Mouse (Mus musculus): ENCODE results near the gene Srcin1. TPM values are rescaled to one million over a fixed set of nuclear protein-coding genes. Genes with fewer than 3 reads are reported as not detected.

The Srcin1 gene
- polyA plus RNA-seq, 1 experiment from 2014 or later = 2.2 TPM

DNA sequence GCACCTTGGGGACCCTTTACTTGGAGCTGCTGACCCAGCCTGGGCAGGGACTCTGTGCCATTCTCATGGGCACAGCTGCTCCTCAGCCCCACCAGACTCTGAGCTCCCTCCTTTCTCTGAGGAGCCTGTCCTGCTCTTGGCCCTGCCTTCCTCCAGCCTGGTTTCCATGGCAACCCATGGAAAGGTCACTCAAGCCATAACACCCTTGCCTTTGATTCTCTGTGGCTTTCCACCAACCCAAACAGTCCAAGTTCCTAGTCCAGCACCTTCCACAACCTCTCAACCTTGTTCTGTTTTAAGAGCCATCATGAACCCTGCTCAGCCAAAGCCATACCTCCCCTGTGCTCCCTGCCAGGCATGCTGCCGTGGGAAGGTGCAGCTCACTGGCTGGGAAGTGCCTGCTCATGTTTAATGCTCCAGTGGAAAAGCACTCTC, 52.1 kb downstream of the Srcin1 start:
- Histone ChIP-seq H3K4me2 (peak overlapping the region; percentile 13; the same call in 1 of the 2 replicates), H3K36me3 (ENCODE audit: control insufficient read depth, insufficient read depth, low read length) (no peaks in the 10 kb centered on the region), H3K4me1 (ENCODE audit: control insufficient read depth, insufficient read depth, low read length) (peaks cover 16% of the 10 kb centered on the region), H3K9ac (ENCODE audit: low read length) (peak overlapping the region; percentile 27), H3K4me3 (ENCODE audit: low read depth, low read length) (no peak overlapping the region), H3K27me3 (ENCODE audit: control insufficient read depth, insufficient read depth, low read length) (no peaks in the 10 kb centered on the region; the same call in 1 of the 2 replicates), H3K27ac (ENCODE audit: low read depth, low read length) (peak overlapping the region; percentile 68), H3K9me3 (ENCODE audit: control insufficient read depth, low read length) (no peaks in the 10 kb centered on the region)
- DNase-seq (ENCODE audit: low spot score, missing footprints) = peak; percentile 92
- WGBS = 3% methylated on average over 1 of the region's 1 CpGs
- ATAC-seq (ENCODE audit: low FRiP score) = peak; percentile 73; the same call in 1 of the 2 replicates

DNA sequence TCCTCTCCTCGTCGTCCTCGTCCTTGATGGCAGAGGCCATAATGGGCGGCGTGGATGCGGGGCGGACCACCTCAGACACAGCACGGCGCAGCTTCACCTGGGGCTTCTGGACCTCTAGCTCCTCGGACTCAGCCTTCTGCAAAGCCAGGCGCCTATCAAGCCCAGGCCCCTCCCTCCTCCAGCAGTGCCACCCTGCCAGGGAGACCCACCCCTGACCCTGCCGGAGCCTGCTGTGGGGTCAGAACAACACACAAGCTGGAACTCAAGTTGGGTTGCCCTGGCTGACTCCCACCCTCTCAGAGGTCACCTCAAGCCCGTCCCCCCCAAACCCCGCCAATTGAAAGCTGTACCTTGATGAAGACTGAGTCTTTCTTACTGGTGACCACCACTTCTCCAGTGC, 52.9 kb downstream of the Srcin1 start:
- Histone ChIP-seq H3K27ac (ENCODE audit: low read depth, low read length) (no peak overlapping the region; the same call in 1 of the 2 replicates), H3K4me3 (ENCODE audit: low read depth, low read length) (no peak overlapping the region), H3K27me3 (ENCODE audit: control insufficient read depth, insufficient read depth, low read length) (no peaks in the 10 kb centered on the region; the same call in 1 of the 2 replicates)

DNA sequence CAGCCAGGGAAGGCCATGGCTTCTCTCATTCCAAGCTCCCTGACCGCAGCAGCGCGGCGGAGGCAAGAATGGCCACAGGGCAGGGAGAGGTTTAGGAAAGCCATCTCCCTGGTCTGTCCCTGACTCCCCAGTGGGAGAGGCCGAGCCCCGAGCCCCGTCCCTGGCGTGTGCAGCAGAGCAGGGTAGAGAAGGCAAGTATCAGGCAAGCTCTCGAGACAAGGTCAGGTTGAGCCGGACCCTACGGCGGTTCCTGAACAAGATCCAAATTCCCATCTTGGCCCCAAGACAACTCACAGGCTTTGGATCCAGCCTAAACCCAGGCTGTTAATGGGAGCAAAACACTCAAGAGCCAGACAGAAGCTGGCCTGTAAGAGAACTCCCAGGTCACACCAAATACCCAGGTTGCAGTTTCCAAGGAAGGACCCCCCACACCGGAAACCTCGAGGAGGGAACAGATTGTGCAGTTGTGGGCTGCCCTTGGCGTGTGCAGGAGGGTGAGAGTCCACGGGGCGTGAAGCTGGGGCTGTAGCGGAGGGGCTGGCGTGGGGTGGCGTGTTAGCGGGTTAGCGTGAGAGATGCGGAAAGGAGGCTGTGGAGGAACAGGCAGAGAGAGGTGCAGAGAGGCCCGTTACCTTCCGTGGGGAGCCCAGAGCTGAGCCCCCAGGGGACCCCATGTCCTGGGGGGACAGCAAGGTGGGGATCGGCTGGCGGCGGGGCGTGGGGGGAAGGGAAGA, 54.1 kb downstream of the Srcin1 start:
- no peaks in the 10 kb centered on the region for H3K36me3 ChIP-seq (ENCODE audit: control insufficient read depth, insufficient read depth, low read length)
- no peak overlapping the region for H3K27ac ChIP-seq (ENCODE audit: low read depth, low read length)
- no peak for DNase-seq (ENCODE audit: low spot score, missing footprints)
- no peak overlapping the region for H3K4me3 ChIP-seq (ENCODE audit: low read depth, low read length)
- peaks cover 16% of the 10 kb centered on the region for H3K4me1 ChIP-seq (ENCODE audit: control insufficient read depth, insufficient read depth, low read length)
- ATAC-seq (ENCODE audit: low FRiP score) = no peak
- no peaks in the 10 kb centered on the region; the same call in 1 of the 2 replicates for H3K27me3 ChIP-seq (ENCODE audit: control insufficient read depth, insufficient read depth, low read length)
- WGBS = 80% methylated on average over 29 of the region's 29 CpGs
- H3K9ac ChIP-seq (ENCODE audit: low read length) = no peak overlapping the region
- no peaks in the 10 kb centered on the region for H3K9me3 ChIP-seq (ENCODE audit: control insufficient read depth, low read length)
- no peak overlapping the region for H3K4me2 ChIP-seq

More for the DNA sequence above, 52.9 kb downstream of the Srcin1 start:
- ATAC-seq (ENCODE audit: low FRiP score) = no peak
- no peak for DNase-seq (ENCODE audit: low spot score, missing footprints)
- H3K9ac ChIP-seq (ENCODE audit: low read length) = peak overlapping the region; percentile 27; the same call in 1 of the 2 replicates
- no peaks in the 10 kb centered on the region for H3K9me3 ChIP-seq (ENCODE audit: control insufficient read depth, low read length)
- H3K36me3 ChIP-seq (ENCODE audit: control insufficient read depth, insufficient read depth, low read length) = no peaks in the 10 kb centered on the region
- peaks cover 16% of the 10 kb centered on the region for H3K4me1 ChIP-seq (ENCODE audit: control insufficient read depth, insufficient read depth, low read length)
- WGBS = 84% methylated on average over 14 of the region's 14 CpGs
- H3K4me2 ChIP-seq = 0 out of 2 replicates have a peak overlapping the region, but pooled peaks have one; percentile 13

DNA sequence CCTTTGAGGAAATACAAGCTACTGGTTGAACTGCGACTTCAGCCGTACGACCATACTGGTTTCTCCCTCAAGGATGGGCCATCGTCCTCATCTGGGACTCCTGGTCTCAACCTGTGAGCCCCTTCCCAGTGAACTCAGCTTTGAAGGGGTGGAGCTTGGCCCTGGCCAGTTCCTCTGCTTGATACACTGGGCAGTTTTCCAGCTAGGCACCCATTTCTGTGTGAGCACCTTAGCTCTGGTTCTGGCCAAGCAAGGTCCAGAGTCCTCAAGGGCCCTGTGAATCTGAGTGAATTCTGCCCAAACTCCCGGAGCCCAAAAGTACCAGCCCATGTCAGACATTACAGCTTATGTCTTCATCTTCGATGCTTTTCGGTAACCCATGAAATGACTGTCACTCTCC, 55.4 kb downstream of the Srcin1 start:
- WGBS = 92% methylated on average over 7 of the region's 7 CpGs

DNA sequence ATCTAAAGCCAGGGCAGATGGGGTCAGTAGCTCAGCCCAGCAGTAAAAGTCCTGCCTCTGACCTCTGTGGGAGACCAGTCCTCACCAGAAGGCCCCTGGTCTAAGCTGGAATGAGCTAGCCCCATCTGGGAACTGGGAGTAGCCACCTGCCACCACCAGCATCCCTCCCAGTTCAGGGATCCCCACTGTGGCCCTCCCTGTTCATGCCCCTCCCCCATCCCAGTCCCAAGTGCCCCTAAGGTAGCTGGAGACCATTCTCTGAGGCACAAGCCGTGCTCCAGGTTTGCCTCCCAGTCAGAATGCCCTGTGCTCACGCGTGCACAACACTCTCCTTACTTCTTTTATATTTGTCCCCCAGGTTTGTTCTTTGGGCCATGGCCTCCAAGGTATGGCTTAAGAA, 62.9 kb downstream of the Srcin1 start:
- no peak for ATAC-seq (ENCODE audit: low FRiP score)
- Histone ChIP-seq H3K9me3 (ENCODE audit: control insufficient read depth, low read length) (no peaks in the 10 kb centered on the region), H3K9ac (ENCODE audit: low read length) (no peak overlapping the region), H3K27ac (ENCODE audit: low read depth, low read length) (no peak overlapping the region), H3K36me3 (ENCODE audit: control insufficient read depth, insufficient read depth, low read length) (peaks cover 5% of the 10 kb centered on the region; the same call in 1 of the 2 replicates), H3K4me2 (no peak overlapping the region), H3K4me3 (ENCODE audit: low read depth, low read length) (no peak overlapping the region), H3K27me3 (ENCODE audit: control insufficient read depth, insufficient read depth, low read length) (no peaks in the 10 kb centered on the region), H3K4me1 (ENCODE audit: control insufficient read depth, insufficient read depth, low read length) (0 out of 2 replicates have a peak, but pooled peaks cover 7% of the 10 kb centered on the region)
- 68% methylated on average over 3 of the region's 3 CpGs for WGBS
- no peak for DNase-seq (ENCODE audit: low spot score, missing footprints)

More for the DNA sequence above, 55.4 kb downstream of the Srcin1 start:
- H3K36me3 ChIP-seq (ENCODE audit: control insufficient read depth, insufficient read depth, low read length) = peaks cover 4% of the 10 kb centered on the region; the same call in 1 of the 2 replicates
- DNase-seq (ENCODE audit: low spot score, missing footprints) (no peak), ATAC-seq (ENCODE audit: low FRiP score) (no peak)
- H3K9ac ChIP-seq (ENCODE audit: low read length) = no peak overlapping the region
- H3K4me1 ChIP-seq (ENCODE audit: control insufficient read depth, insufficient read depth, low read length) = peaks cover 16% of the 10 kb centered on the region
- H3K27me3 ChIP-seq (ENCODE audit: control insufficient read depth, insufficient read depth, low read length) = no peaks in the 10 kb centered on the region; the same call in 1 of the 2 replicates
- H3K4me3 ChIP-seq (ENCODE audit: low read depth, low read length) = no peak overlapping the region
- H3K27ac ChIP-seq (ENCODE audit: low read depth, low read length) = no peak overlapping the region
- no peak overlapping the region for H3K4me2 ChIP-seq
- no peaks in the 10 kb centered on the region for H3K9me3 ChIP-seq (ENCODE audit: control insufficient read depth, low read length)

DNA sequence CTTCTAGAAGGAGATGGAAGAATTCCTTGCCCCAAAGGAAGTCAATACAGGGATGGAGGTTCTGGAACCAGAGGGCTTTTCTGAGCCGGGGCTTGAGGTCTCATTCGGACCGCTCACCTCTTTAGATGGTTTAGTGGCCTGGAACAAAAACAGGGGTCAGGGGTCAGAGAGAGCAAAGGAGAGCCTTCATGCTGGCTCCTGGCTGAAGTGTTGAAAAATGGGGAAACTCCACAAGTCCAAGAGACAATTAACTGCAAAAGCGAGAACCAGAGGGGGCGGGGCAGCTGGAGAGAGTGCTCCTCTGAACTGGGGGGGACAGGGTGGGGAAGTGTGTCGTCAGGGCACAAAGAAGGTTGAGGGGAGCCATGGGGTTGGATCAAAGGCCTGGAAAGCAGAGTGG, 63.5 kb downstream of the Srcin1 start:
- H3K27me3 ChIP-seq (ENCODE audit: control insufficient read depth, insufficient read depth, low read length) = no peaks in the 10 kb centered on the region
- H3K9ac ChIP-seq (ENCODE audit: low read length) = no peak overlapping the region
- H3K4me2 ChIP-seq = peak overlapping the region; percentile 11; the same call in 1 of the 2 replicates
- H3K36me3 ChIP-seq (ENCODE audit: control insufficient read depth, insufficient read depth, low read length) = peaks cover 5% of the 10 kb centered on the region; the same call in 1 of the 2 replicates
- no peaks in the 10 kb centered on the region for H3K9me3 ChIP-seq (ENCODE audit: control insufficient read depth, low read length)
- DNase-seq (ENCODE audit: low spot score, missing footprints) (no peak), ATAC-seq (ENCODE audit: low FRiP score) (no peak)
- no peak overlapping the region for H3K4me3 ChIP-seq (ENCODE audit: low read depth, low read length)
- H3K27ac ChIP-seq (ENCODE audit: low read depth, low read length) = no peak overlapping the region
- H3K4me1 ChIP-seq (ENCODE audit: control insufficient read depth, insufficient read depth, low read length) = 0 out of 2 replicates have a peak, but pooled peaks cover 7% of the 10 kb centered on the region
- WGBS = 22% methylated on average over 6 of the region's 6 CpGs

DNA sequence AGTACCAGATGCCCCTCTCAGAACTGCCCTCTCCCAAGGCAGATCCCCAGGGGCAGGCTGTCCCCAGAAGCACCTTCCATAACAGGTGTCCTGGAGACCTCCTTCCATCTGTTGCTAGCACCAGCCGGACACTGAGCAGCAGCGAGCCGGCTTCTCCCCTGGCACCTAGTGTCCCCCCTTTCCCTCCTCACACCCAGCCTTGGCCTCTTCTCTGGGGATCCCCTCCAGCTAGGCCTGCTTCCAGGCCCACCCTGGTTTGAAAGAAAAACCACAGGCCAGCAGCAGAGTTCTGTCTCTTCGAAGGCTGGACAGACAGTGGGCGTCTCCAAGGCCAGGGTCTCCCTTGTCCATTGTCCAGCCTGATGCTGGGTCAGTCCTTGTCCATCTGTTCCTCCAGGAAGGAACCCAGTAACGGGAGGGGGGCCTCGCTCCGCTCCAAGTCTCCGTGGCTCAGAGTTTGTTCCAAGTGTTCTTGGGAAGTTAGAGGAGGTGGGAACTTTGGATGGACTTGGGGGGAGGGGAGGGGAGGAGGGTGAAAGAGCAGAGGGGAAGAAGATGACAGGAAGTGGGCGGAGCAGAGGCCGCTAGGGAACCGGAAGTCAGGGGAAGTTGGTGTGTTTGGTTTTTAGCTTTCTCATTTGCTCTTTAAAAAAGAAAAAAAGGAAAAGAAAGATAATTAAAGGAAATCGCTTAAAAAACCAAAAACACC, 64.2 kb downstream of the Srcin1 start:
- 0 out of 2 replicates have a peak, but pooled peaks cover 7% of the 10 kb centered on the region for H3K4me1 ChIP-seq (ENCODE audit: control insufficient read depth, insufficient read depth, low read length)
- WGBS = 43% methylated on average over 13 of the region's 13 CpGs
- H3K9me3 ChIP-seq (ENCODE audit: control insufficient read depth, low read length) = no peaks in the 10 kb centered on the region
- peaks cover 5% of the 10 kb centered on the region; the same call in 1 of the 2 replicates for H3K36me3 ChIP-seq (ENCODE audit: control insufficient read depth, insufficient read depth, low read length)
- H3K4me2 ChIP-seq = peak overlapping the region; percentile 11; the same call in 1 of the 2 replicates
- H3K9ac ChIP-seq (ENCODE audit: low read length) = no peak overlapping the region
- DNase-seq (ENCODE audit: low spot score, missing footprints) (no peak), ATAC-seq (ENCODE audit: low FRiP score) (0 out of 2 replicates have a peak, but pooled peaks have one; percentile 19)
- H3K4me3 ChIP-seq (ENCODE audit: low read depth, low read length) = no peak overlapping the region
- no peaks in the 10 kb centered on the region for H3K27me3 ChIP-seq (ENCODE audit: control insufficient read depth, insufficient read depth, low read length)
- H3K27ac ChIP-seq (ENCODE audit: low read depth, low read length) = no peak overlapping the region

DNA sequence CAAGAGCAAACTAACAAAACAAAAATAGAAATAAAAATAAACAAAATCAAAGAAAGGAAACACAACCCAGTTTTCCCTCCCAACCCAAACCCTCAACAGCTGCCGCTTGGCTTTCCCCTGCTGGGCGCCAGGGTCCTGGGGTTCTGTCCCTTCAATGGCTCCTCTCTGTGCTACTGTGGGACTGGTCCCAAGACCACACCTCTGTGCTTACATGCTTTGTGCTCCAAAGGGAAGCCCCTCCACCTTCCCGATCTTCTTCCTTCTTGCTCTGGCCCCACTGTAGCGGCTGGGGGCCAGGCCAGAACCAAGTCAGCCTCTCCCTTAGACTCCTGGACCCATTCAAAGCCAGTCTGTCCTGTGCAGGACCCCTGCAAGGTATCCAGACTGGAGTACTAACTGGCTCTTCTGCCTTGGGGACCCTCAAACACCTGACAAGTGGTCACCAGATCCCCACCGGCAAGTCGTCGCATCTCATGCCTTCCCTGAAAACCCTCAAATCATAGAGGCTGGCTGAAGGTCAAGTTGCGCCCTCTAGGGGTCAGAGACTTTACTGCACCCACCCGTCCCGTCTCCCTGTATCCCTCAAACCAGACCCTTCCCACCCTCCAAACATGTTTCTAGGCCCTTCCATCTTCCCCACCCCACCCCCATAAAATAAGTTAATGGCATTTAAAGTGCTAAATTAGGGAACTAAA, 64.9 kb downstream of the Srcin1 start:
- peak; percentile 98 for DNase-seq (ENCODE audit: low spot score, missing footprints)
- Histone ChIP-seq H3K36me3 (ENCODE audit: control insufficient read depth, insufficient read depth, low read length) (peaks cover 5% of the 10 kb centered on the region; the same call in 1 of the 2 replicates), H3K4me2 (no peak overlapping the region), H3K4me3 (ENCODE audit: low read depth, low read length) (no peak overlapping the region), H3K9me3 (ENCODE audit: control insufficient read depth, low read length) (no peaks in the 10 kb centered on the region), H3K27me3 (ENCODE audit: control insufficient read depth, insufficient read depth, low read length) (no peaks in the 10 kb centered on the region), H3K9ac (ENCODE audit: low read length) (no peak overlapping the region), H3K27ac (ENCODE audit: low read depth, low read length) (no peak overlapping the region), H3K4me1 (ENCODE audit: control insufficient read depth, insufficient read depth, low read length) (0 out of 2 replicates have a peak, but pooled peaks cover 7% of the 10 kb centered on the region)
- peak; percentile 61; the same call in 1 of the 2 replicates for ATAC-seq (ENCODE audit: low FRiP score)
- WGBS = 24% methylated on average over 10 of the region's 10 CpGs
